Comparison of ENCODE assay signal across 8 mouse cellular contexts in the genomic region with DNA sequence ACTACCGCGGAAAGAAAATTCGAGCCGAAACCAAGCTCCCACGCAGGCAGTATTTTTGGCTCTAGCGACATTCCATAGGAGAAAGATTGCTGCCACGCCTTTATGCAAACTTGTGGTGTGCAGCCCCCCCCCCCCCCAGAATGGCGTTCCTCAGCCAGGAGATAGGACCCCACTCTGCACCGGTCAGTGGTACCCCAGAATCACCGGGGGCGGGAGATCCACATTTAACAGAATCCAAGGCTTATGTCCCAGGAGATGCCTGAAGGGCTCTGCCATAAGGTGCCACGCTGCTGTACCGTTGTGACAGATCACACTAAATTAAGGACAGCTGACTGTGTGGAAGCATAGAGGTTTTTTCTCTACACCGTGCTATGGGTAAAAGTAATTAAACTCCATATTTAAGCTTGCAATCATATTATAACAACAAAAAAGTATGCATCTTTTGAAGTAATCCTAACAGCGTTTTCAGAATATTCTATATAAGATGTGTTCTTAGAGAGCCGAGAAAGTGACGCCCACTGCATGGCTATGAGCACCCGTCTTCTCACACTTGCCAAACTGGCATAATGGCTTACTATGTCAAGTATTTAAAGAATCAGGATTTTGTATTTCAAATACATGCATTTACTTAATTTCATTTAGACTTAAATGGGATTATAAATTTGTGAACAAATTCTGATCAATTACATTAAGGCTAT.
DNase-seq lines count a peak whose midpoint lies in the region; ATAC-seq and TF ChIP-seq lines count a peak whose summit lies in the region.

No protein-coding gene starts in this region.

- peak overlapping the region; percentile 45; the same call in 1 of the 2 replicates for H3K27ac ChIP-seq in lung, postnatal 0 days (ENCODE audit: low read length)
- H3K27ac ChIP-seq in embryonic facial prominence, embryonic 15.5 days (replicated peaks): peak overlapping the region; percentile 78
- no peak overlapping the region for H3K27ac ChIP-seq in intestine, embryonic 16.5 days (ENCODE audit: low read length)
- peak overlapping the region; percentile 82 for H3K27ac ChIP-seq in neural tube, embryonic 14.5 days (ENCODE audit: low read depth, low read length)

- no peaks in the 10 kb centered on the region for H3K9me3 ChIP-seq in lung, postnatal 0 days (ENCODE audit: low read length)
- H3K9me3 ChIP-seq in embryonic facial prominence, embryonic 15.5 days (replicated peaks): no peaks in the 10 kb centered on the region
- H3K9me3 ChIP-seq in intestine, embryonic 16.5 days (ENCODE audit: control insufficient read depth, low read length): no peaks in the 10 kb centered on the region
- H3K9me3 ChIP-seq in neural tube, embryonic 14.5 days (ENCODE audit: control insufficient read depth, low read length): no peaks in the 10 kb centered on the region

- 0 out of 2 replicates have a peak overlapping the region, but pooled peaks have one; percentile 29 for H3K9ac ChIP-seq in lung, postnatal 0 days (replicated peaks; ENCODE audit: low read depth)
- peak overlapping the region; percentile 54; the same call in 1 of the 2 replicates for H3K9ac ChIP-seq in embryonic facial prominence, embryonic 15.5 days
- H3K9ac ChIP-seq in intestine, embryonic 16.5 days (ENCODE audit: low read depth, low read length): peak overlapping the region; percentile 60
- H3K9ac ChIP-seq in neural tube, embryonic 14.5 days (replicated peaks; ENCODE audit: low read depth, low read length): peak overlapping the region; percentile 39; the same call in 1 of the 2 replicates

- TF ChIP-seq EP300 in lung, postnatal 0 days (IDR thresholded peaks at IDR 0.05): no peak

- 6% methylated on average over 18 of the region's 18 CpGs for WGBS in lung, postnatal 0 days
- WGBS in embryonic facial prominence, embryonic 15.5 days: 3% methylated on average over 18 of the region's 18 CpGs
- WGBS in intestine, embryonic 16.5 days: 10% methylated on average over 18 of the region's 18 CpGs
- WGBS in neural tube, embryonic 14.5 days: 4% methylated on average over 18 of the region's 18 CpGs

- peaks cover 10% of the 10 kb centered on the region; the same call in 1 of the 2 replicates for H3K4me1 ChIP-seq in lung, postnatal 0 days (ENCODE audit: insufficient read depth, low read depth, low read length)
- peaks cover 7% of the 10 kb centered on the region; the same call in 1 of the 2 replicates for H3K4me1 ChIP-seq in embryonic facial prominence, embryonic 15.5 days
- peaks cover 7% of the 10 kb centered on the region; the same call in 1 of the 2 replicates for H3K4me1 ChIP-seq in intestine, embryonic 16.5 days (ENCODE audit: control insufficient read depth, insufficient read depth, low read length)
- H3K4me1 ChIP-seq in neural tube, embryonic 14.5 days (ENCODE audit: control insufficient read depth, insufficient read depth, low read length): peaks cover 43% of the 10 kb centered on the region

- no peaks in the 10 kb centered on the region for H3K36me3 ChIP-seq in lung, postnatal 0 days (ENCODE audit: insufficient read depth, low read length)
- no peaks in the 10 kb centered on the region for H3K36me3 ChIP-seq in embryonic facial prominence, embryonic 15.5 days
- no peaks in the 10 kb centered on the region for H3K36me3 ChIP-seq in intestine, embryonic 16.5 days (ENCODE audit: control insufficient read depth, insufficient read depth, low read length)
- H3K36me3 ChIP-seq in neural tube, embryonic 14.5 days (ENCODE audit: control insufficient read depth, insufficient read depth, low read length): no peaks in the 10 kb centered on the region

- no peaks in the 10 kb centered on the region for H3K27me3 ChIP-seq in lung, postnatal 0 days (replicated peaks; ENCODE audit: insufficient read depth, low read length)
- H3K27me3 ChIP-seq in embryonic facial prominence, embryonic 15.5 days: no peaks in the 10 kb centered on the region
- no peaks in the 10 kb centered on the region for H3K27me3 ChIP-seq in intestine, embryonic 16.5 days (replicated peaks; ENCODE audit: control insufficient read depth, insufficient read depth, low read length)
- H3K27me3 ChIP-seq in neural tube, embryonic 14.5 days (ENCODE audit: control insufficient read depth, insufficient read depth, low read length): no peaks in the 10 kb centered on the region

- H3K4me2 ChIP-seq in lung, postnatal 0 days (replicated peaks; ENCODE audit: low read depth, low read length): peak overlapping the region; percentile 68
- H3K4me2 ChIP-seq in embryonic facial prominence, embryonic 15.5 days (replicated peaks): peak overlapping the region; percentile 78
- peak overlapping the region; percentile 71 for H3K4me2 ChIP-seq in intestine, embryonic 16.5 days (ENCODE audit: low read depth, low read length)
- peak overlapping the region; percentile 48 for H3K4me2 ChIP-seq in neural tube, embryonic 14.5 days (ENCODE audit: low read depth, low read length)

- no peak for TF ChIP-seq CTCF in lung, postnatal 0 days (IDR thresholded peaks at IDR 0.05)

- peak overlapping the region; percentile 50 for H3K4me3 ChIP-seq in lung, postnatal 0 days (ENCODE audit: low read depth, low read length)
- H3K4me3 ChIP-seq in embryonic facial prominence, embryonic 15.5 days (replicated peaks): peak overlapping the region; percentile 54
- peak overlapping the region; percentile 55 for H3K4me3 ChIP-seq in intestine, embryonic 16.5 days (ENCODE audit: low read length)
- H3K4me3 ChIP-seq in neural tube, embryonic 14.5 days (ENCODE audit: low read depth, low read length): peak overlapping the region; percentile 34

- peak; percentile 23; the same call in 1 of the 2 replicates for ATAC-seq in lung, postnatal 0 days
- 0 out of 2 replicates have a peak, but pooled peaks have one; percentile 24 for ATAC-seq in embryonic facial prominence, embryonic 15.5 days (ENCODE audit: insufficient number of reproducible peaks, low FRiP score, low TSS enrichment, low read depth)
- ATAC-seq in intestine, embryonic 16.5 days: peak; percentile 28; the same call in 1 of the 2 replicates
- peak; percentile 50; the same call in 1 of the 2 replicates for ATAC-seq in neural tube, embryonic 14.5 days (ENCODE audit: low read depth)

- no peak for DNase-seq in lung, postnatal 0 days (ENCODE audit: low spot score)
- DNase-seq in lung, adult 18-20 months: no peak
- DNase-seq in urinary bladder, postnatal 14 days (ENCODE audit: low spot score): no peak
- no peak for DNase-seq in thymus, adult 18-20 months
- no peak for DNase-seq in ovary, postnatal 14 days (ENCODE audit: low spot score)
